Mouse (Mus musculus): Measurements from ENCODE around the gene Alad.

DNA sequence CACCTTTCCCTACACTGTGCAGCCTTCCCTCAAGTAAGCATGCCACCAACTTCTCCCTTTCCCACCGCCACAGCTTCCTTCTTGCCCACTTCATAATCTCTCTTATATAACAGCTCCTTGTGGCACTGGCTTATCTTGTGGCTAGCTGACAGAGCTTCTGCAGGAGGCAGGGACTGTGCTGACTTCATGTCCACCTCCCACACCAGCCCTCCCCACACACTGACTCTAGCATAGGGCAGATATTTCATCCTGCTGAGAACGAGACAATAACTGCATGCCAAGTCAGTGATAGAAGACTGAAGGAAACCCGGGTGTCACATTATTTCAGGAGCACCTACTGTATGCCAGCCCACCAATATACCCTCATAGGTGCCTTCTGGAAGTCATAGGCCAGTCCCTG, 4.2 kb downstream of the Alad start:
- no peak for TF ChIP-seq CTCF (IDR thresholded peaks at IDR 0.05; ENCODE audit: low read depth, low read length)
- TF ChIP-seq POLR2A (IDR thresholded peaks at IDR 0.05; ENCODE audit: borderline replicate concordance, low read depth, low read length) = no peak

All from bone marrow macrophage, adult 2 months (primary cell).